Mouse (Mus musculus): Measurements from ENCODE around the gene Xpr1. TPM values are rescaled to one million over a fixed set of nuclear protein-coding genes. Genes with fewer than 3 reads are reported as not detected.

Xpr1 gene
- total RNA-seq, 2 experiments from 2014 or later: 18.8 to 21.5 TPM

GRCm38 (mm10) chr1:155407697-155408576 is 9.3 kb downstream of the Xpr1 start:
- no peak for DNase-seq (ENCODE audit: low spot score in 2 of 2)

GRCm38 (mm10) chr1:155400056-155400455 is 17.2 kb downstream of the Xpr1 start:
- DNase-seq (ENCODE audit: low spot score in 2 of 2): no peak

GRCm38 (mm10) chr1:155394829-155395228 is 22.4 kb downstream of the Xpr1 start:
- no peak for DNase-seq (ENCODE audit: low spot score in 2 of 2)

- DNase-seq (ENCODE audit: low spot score in 2 of 2): no peak
These were observed 23.2 kb downstream of the Xpr1 start for GRCm38 (mm10) chr1:155394021-155394420.

GRCm38 (mm10) chr1:155392825-155393224 is 24.4 kb downstream of the Xpr1 start:
- no peak for DNase-seq (ENCODE audit: low spot score in 2 of 2)

GRCm38 (mm10) chr1:155391537-155391936 is 25.7 kb downstream of the Xpr1 start:
- DNase-seq (ENCODE audit: low spot score in 2 of 2): no peak

GRCm38 (mm10) chr1:155388418-155388817 is 28.8 kb downstream of the Xpr1 start:
- no peak for DNase-seq (ENCODE audit: low spot score in 2 of 2)

- no peak for DNase-seq (ENCODE audit: low spot score in 2 of 2)
These were observed 30.7 kb downstream of the Xpr1 start for GRCm38 (mm10) chr1:155386551-155386950.

- no peak for DNase-seq (ENCODE audit: low spot score in 2 of 2)
These were observed 33.6 kb downstream of the Xpr1 start for GRCm38 (mm10) chr1:155383319-155384302.

- DNase-seq (ENCODE audit: low spot score in 2 of 2): no peak
These were observed 35.3 kb downstream of the Xpr1 start for GRCm38 (mm10) chr1:155381931-155382330.

- no peak for DNase-seq (ENCODE audit: low spot score in 2 of 2)
These were observed 37.9 kb downstream of the Xpr1 start for GRCm38 (mm10) chr1:155379289-155379688.

- DNase-seq (ENCODE audit: low spot score in 2 of 2): no peak
These were observed 44.4 kb downstream of the Xpr1 start for GRCm38 (mm10) chr1:155372821-155373220.

- DNase-seq (ENCODE audit: low spot score in 2 of 2): no peak
These were observed 47.0 kb downstream of the Xpr1 start for GRCm38 (mm10) chr1:155370075-155370658.

GRCm38 (mm10) chr1:155366366-155366765 is 50.8 kb downstream of the Xpr1 start:
- DNase-seq (ENCODE audit: low spot score in 2 of 2): no peak

- no peak for DNase-seq (ENCODE audit: low spot score in 2 of 2)
These were observed 55.6 kb downstream of the Xpr1 start for GRCm38 (mm10) chr1:155361502-155362126.

GRCm38 (mm10) chr1:155353096-155353495 is 64.1 kb downstream of the Xpr1 start:
- DNase-seq (ENCODE audit: low spot score in 2 of 2): no peak

- DNase-seq (ENCODE audit: low spot score in 2 of 2): no peak
These were observed 65.7 kb downstream of the Xpr1 start for GRCm38 (mm10) chr1:155351527-155351926.

GRCm38 (mm10) chr1:155348491-155348890 is 68.7 kb downstream of the Xpr1 start:
- DNase-seq (ENCODE audit: low spot score in 2 of 2): no peak

- DNase-seq (ENCODE audit: low spot score in 2 of 2): no peak
These were observed 69.9 kb downstream of the Xpr1 start for GRCm38 (mm10) chr1:155347339-155347738.

GRCm38 (mm10) chr1:155344019-155344418 is 73.2 kb downstream of the Xpr1 start:
- no peak for DNase-seq (ENCODE audit: low spot score in 2 of 2)

GRCm38 (mm10) chr1:155339622-155340021 is 77.6 kb downstream of the Xpr1 start:
- DNase-seq (ENCODE audit: low spot score in 2 of 2): no peak
